Mouse (Mus musculus): ENCODE data around the gene Sdhaf1. TPM values are rescaled to one million over a fixed set of nuclear protein-coding genes. Genes with fewer than 3 reads are reported as not detected.
A peak's percentile ranks its signal among the peaks of the same experiment; 100 is the strongest.

The Sdhaf1 gene
- total and polyA plus RNA-seq, 2 experiments from 2014 or later: 16.5 to 23.3 TPM

GRCm38 (mm10) chr7:30359276-30359865 is 35.7 kb upstream of the Sdhaf1 start:
- ATAC-seq (ENCODE audit: insufficient read depth, low read depth) (no peak), DNase-seq (ENCODE audit: low spot score) (no peak)
- H3K4me2 ChIP-seq (ENCODE audit: low read depth, low read length): no peak overlapping the region
- no peaks in the 10 kb centered on the region for H3K36me3 ChIP-seq (replicated peaks; ENCODE audit: control insufficient read depth, insufficient read depth, low read length)
- no peak overlapping the region for H3K9ac ChIP-seq (replicated peaks; ENCODE audit: low read depth, low read length)
- TF ChIP-seq EP300 (IDR thresholded peaks at IDR 0.05; ENCODE audit: low read depth) (no peak), CTCF (IDR thresholded peaks at IDR 0.05; ENCODE audit: low read depth) (no peak)
- H3K9me3 ChIP-seq (replicated peaks; ENCODE audit: control insufficient read depth, low read length): no peaks in the 10 kb centered on the region
- WGBS: 83% methylated on average over 31 of the region's 31 CpGs
- no peak overlapping the region for H3K27ac ChIP-seq (ENCODE audit: low read depth)
- H3K4me3 ChIP-seq (ENCODE audit: low read depth, low read length): no peak overlapping the region
- peaks cover 15% of the 10 kb centered on the region; the same call in 1 of the 2 replicates for H3K27me3 ChIP-seq (ENCODE audit: control insufficient read depth, insufficient read depth, low read length)
- H3K4me1 ChIP-seq (ENCODE audit: control insufficient read depth, insufficient read depth): no peaks in the 10 kb centered on the region

GRCm38 (mm10) chr7:30358378-30359186 is 34.9 kb upstream of the Sdhaf1 start:
- H3K9me3 ChIP-seq (replicated peaks; ENCODE audit: control insufficient read depth, low read length): no peaks in the 10 kb centered on the region
- no peak for ATAC-seq (ENCODE audit: insufficient read depth, low read depth)
- WGBS: 72% methylated on average over 7 of the region's 7 CpGs
- TF ChIP-seq CTCF (IDR thresholded peaks at IDR 0.05; ENCODE audit: low read depth): no peak
- TF ChIP-seq EP300 (IDR thresholded peaks at IDR 0.05; ENCODE audit: low read depth): no peak
- DNase-seq (ENCODE audit: low spot score): no peak
- H3K9ac ChIP-seq (replicated peaks; ENCODE audit: low read depth, low read length): no peak overlapping the region
- no peak overlapping the region for H3K4me2 ChIP-seq (ENCODE audit: low read depth, low read length)
- no peaks in the 10 kb centered on the region for H3K36me3 ChIP-seq (replicated peaks; ENCODE audit: control insufficient read depth, insufficient read depth, low read length)
- H3K4me1 ChIP-seq (ENCODE audit: control insufficient read depth, insufficient read depth): no peaks in the 10 kb centered on the region
- no peak overlapping the region for H3K4me3 ChIP-seq (ENCODE audit: low read depth, low read length)
- peaks cover 7% of the 10 kb centered on the region; the same call in 1 of the 2 replicates for H3K27me3 ChIP-seq (ENCODE audit: control insufficient read depth, insufficient read depth, low read length)
- no peak overlapping the region for H3K27ac ChIP-seq (ENCODE audit: low read depth)

DNA sequence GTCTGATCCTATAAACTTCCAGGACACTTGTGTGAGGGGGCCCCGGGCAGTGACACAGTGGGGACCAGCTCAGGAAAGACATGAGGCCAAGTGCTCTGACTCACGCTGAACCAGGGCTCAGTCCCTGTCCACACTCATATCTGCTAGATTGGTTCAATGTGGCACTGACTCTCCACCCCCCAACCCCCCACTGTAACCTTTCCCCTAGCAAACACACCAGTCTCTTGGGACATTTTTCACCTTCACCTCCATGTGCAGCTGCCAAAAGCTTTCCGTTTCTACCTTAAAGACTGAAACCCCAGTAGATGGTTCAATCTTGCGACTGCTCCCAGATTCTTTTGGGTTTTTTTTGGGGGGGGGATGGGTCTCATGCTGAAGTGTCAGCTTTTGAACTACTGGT is 30.4 kb upstream of the Sdhaf1 start:
- Histone ChIP-seq H3K27ac (ENCODE audit: low read depth) (no peak overlapping the region), H3K4me1 (ENCODE audit: control insufficient read depth, insufficient read depth) (no peaks in the 10 kb centered on the region), H3K9me3 (replicated peaks; ENCODE audit: control insufficient read depth, low read length) (no peaks in the 10 kb centered on the region), H3K27me3 (ENCODE audit: control insufficient read depth, insufficient read depth, low read length) (peaks cover 17% of the 10 kb centered on the region), H3K4me3 (ENCODE audit: low read depth, low read length) (no peak overlapping the region), H3K4me2 (ENCODE audit: low read depth, low read length) (no peak overlapping the region), H3K36me3 (replicated peaks; ENCODE audit: control insufficient read depth, insufficient read depth, low read length) (no peaks in the 10 kb centered on the region), H3K9ac (replicated peaks; ENCODE audit: low read depth, low read length) (no peak overlapping the region)
- TF ChIP-seq CTCF (IDR thresholded peaks at IDR 0.05; ENCODE audit: low read depth): no peak
- TF ChIP-seq EP300 (IDR thresholded peaks at IDR 0.05; ENCODE audit: low read depth): no peak
- 64% methylated on average over 4 of the region's 4 CpGs for WGBS
- ATAC-seq (ENCODE audit: insufficient read depth, low read depth): no peak
- DNase-seq (ENCODE audit: low spot score): no peak

DNA sequence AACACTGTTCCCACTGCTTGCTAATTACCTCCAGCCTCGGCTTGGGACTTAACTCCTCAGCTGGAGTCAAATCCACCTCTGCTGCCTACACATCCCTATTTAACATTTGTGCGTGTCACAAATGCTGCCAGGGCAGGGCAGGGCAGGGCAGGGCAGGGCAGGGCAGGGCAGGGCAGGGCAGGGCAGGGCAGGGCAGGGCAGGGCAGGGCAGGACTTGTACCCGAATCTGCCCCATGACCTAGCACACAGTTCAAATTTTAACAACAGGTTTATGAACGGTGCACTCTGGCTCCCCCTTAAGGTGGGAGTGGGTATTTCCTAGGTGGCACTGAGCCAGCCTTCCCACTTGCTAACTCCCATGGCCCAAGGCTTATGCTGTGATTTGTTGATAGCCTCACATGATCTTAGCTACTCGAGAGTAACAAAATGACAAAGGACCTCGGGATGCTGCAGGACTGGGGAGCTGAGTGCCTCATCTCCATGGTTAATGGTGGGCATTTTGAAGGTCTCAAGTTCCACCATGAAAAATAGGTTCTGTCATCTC is 29.7 kb upstream of the Sdhaf1 start:
- no peak overlapping the region for H3K9ac ChIP-seq (replicated peaks; ENCODE audit: low read depth, low read length)
- H3K27ac ChIP-seq (ENCODE audit: low read depth): no peak overlapping the region
- ATAC-seq (ENCODE audit: insufficient read depth, low read depth) (no peak), DNase-seq (ENCODE audit: low spot score) (peak; percentile 46)
- no peak for TF ChIP-seq EP300 (IDR thresholded peaks at IDR 0.05; ENCODE audit: low read depth)
- peak; percentile 65 for TF ChIP-seq CTCF (IDR thresholded peaks at IDR 0.05; ENCODE audit: low read depth)
- no peaks in the 10 kb centered on the region for H3K9me3 ChIP-seq (replicated peaks; ENCODE audit: control insufficient read depth, low read length)
- no peak overlapping the region for H3K4me3 ChIP-seq (ENCODE audit: low read depth, low read length)
- 14% methylated on average over 6 of the region's 6 CpGs for WGBS
- no peaks in the 10 kb centered on the region for H3K36me3 ChIP-seq (replicated peaks; ENCODE audit: control insufficient read depth, insufficient read depth, low read length)
- H3K27me3 ChIP-seq (ENCODE audit: control insufficient read depth, insufficient read depth, low read length): peaks cover 24% of the 10 kb centered on the region
- H3K4me2 ChIP-seq (ENCODE audit: low read depth, low read length): no peak overlapping the region
- H3K4me1 ChIP-seq (ENCODE audit: control insufficient read depth, insufficient read depth): no peaks in the 10 kb centered on the region

DNA sequence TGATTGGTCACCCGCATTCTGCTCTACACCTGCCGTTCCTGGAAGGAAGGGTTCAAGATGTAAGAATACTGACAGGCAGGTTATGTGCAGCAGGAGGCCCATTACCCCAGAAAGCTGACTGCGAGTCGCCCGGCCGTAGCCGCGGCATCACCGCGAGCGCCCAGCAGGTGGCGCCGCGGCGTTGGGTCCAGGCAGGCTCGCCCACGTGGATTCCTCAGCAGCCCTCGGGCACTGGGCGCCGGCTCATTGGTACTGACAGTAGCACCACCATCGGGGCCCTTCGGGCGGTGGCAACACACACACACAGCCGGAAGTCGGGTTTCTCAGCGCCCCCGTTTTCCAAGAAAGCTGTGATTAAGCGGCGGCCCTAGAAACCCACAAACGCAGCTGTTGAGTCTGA is 24.1 kb upstream of the Sdhaf1 start:
- H3K9me3 ChIP-seq (replicated peaks; ENCODE audit: control insufficient read depth, low read length): no peaks in the 10 kb centered on the region
- 2% methylated on average over 30 of the region's 30 CpGs for WGBS
- H3K27ac ChIP-seq (ENCODE audit: low read depth): no peak overlapping the region
- H3K27me3 ChIP-seq (ENCODE audit: control insufficient read depth, insufficient read depth, low read length): peaks cover 44% of the 10 kb centered on the region
- ATAC-seq (ENCODE audit: insufficient read depth, low read depth): 0 out of 2 replicates have a peak, but pooled peaks have one; percentile 30
- no peak overlapping the region for H3K9ac ChIP-seq (replicated peaks; ENCODE audit: low read depth, low read length)
- no peaks in the 10 kb centered on the region for H3K4me1 ChIP-seq (ENCODE audit: control insufficient read depth, insufficient read depth)
- no peak for DNase-seq (ENCODE audit: low spot score)
- H3K4me3 ChIP-seq (ENCODE audit: low read depth, low read length): no peak overlapping the region
- no peak overlapping the region for H3K4me2 ChIP-seq (ENCODE audit: low read depth, low read length)
- TF ChIP-seq EP300 (IDR thresholded peaks at IDR 0.05; ENCODE audit: low read depth): no peak
- peak; percentile 64 for TF ChIP-seq CTCF (IDR thresholded peaks at IDR 0.05; ENCODE audit: low read depth)
- H3K36me3 ChIP-seq (replicated peaks; ENCODE audit: control insufficient read depth, insufficient read depth, low read length): no peaks in the 10 kb centered on the region
